Mouse (Mus musculus) neutrophil, adult 5-6 weeks (primary cell): ENCODE measurements around the gene Rubcnl. TPM values are rescaled to one million over a fixed set of nuclear protein-coding genes. Genes with fewer than 3 reads are reported as not detected.

Source experiments
- ATAC-seq: fragments of 151-379, 151-347 bp; 2 replicates; pipeline ENCODE4 v1.8.0; 2017; ENCODE audit warnings: mild to moderate bottlenecking, moderate TSS enrichment; ENCODE audit not compliant: insufficient number of reproducible peaks, poor library complexity, low FRiP score, severe bottlenecking; ENCODE audit errors: extremely low read depth
- total RNA-seq: library from RNA; stranded (forward); fragments of 200-1000 nt; gene quantifications from 2 replicates; pipeline ENCODE4 v1.2.3, GENCODE M21; 2017

Gene Rubcnl
- total RNA-seq, 1 experiment from 2014 or later: 80.9 TPM

- peak; percentile 69 for ATAC-seq
These were observed 44.7 kb downstream of the Rubcnl start for GRCm38 (mm10) chr14:75060562-75060961.

GRCm38 (mm10) chr14:75063936-75064335 is 48.1 kb downstream of the Rubcnl start:
- no peak for ATAC-seq

- peak; percentile 51 for ATAC-seq
These were observed 48.7 kb downstream of the Rubcnl start for GRCm38 (mm10) chr14:75064520-75064919.

GRCm38 (mm10) chr14:75065211-75065610 is 49.4 kb downstream of the Rubcnl start:
- no peak for ATAC-seq

- peak; percentile 39 for ATAC-seq
These were observed 52.7 kb downstream of the Rubcnl start for GRCm38 (mm10) chr14:75068430-75069112.

GRCm38 (mm10) chr14:75069356-75069979 is 53.6 kb downstream of the Rubcnl start:
- ATAC-seq: peak; percentile 66

- no peak for ATAC-seq
These were observed 55.3 kb downstream of the Rubcnl start for GRCm38 (mm10) chr14:75071091-75071490.

GRCm38 (mm10) chr14:75075299-75076180 is 59.7 kb downstream of the Rubcnl start:
- no peak for ATAC-seq

- no peak for ATAC-seq
These were observed 62.1 kb downstream of the Rubcnl start for GRCm38 (mm10) chr14:75077946-75078345.

Other genes starting within 250 kb of the Rubcnl start
- gene Lrch1, start 68.2 kb upstream of the Rubcnl start, total RNA-seq: 43.7 and 50.0 TPM in 2 replicates
- gene Lrrc63, start 114.9 kb downstream of the Rubcnl start, total RNA-seq: 0.61 and 1.0 TPM in 2 replicates
- 1,430 and 1,555 TPM in 2 replicates for gene Lcp1, start 115.1 kb downstream of the Rubcnl start, total RNA-seq
- gene Cpb2, start 226.3 kb downstream of the Rubcnl start, total RNA-seq: not detected in 2 replicates